Mouse (Mus musculus) spleen, adult 2 months (tissue): ENCODE data around the gene Gm20388.

Experiments used
- CTCF ChIP-seq: fragments of 200-500 bp; IDR thresholded peaks from 2 replicates; pipeline ENCODE4 v1.5.1; 2011; ENCODE audit warnings: mild to moderate bottlenecking, inconsistent platforms; ENCODE audit not compliant: insufficient read depth, insufficient read length, insufficient replicate concordance; ENCODE audit errors: extremely low read depth
- POLR2A ChIP-seq: fragments of 200-500 bp; IDR thresholded peaks from 2 replicates; pipeline ENCODE4 v1.6.1; 2011; ENCODE audit warnings: low read depth, low read length, inconsistent platforms

DNA sequence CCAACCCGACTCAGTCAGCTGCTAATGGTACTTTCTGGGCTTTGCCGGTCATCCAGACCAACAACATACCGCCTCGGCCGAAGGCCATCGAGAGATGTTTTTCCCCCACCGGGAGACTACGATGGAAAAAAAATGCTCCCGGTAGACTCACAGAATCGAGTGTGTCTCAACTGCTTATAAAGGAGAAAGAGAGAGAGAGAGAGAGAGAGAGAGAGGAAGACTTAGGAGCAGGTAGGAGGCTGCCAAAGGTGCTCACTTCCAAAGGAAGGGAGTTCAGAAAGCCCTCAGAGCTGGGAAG is 1164.2 kb downstream of the Gm20388 start:
- TF ChIP-seq CTCF (no peak), POLR2A (no peak)
